Mouse (Mus musculus) lung, embryonic 16.5 days (tissue): ENCODE data around the gene Ubac2. TPM values are rescaled to one million over a fixed set of nuclear protein-coding genes. Genes with fewer than 3 reads are reported as not detected.

Source experiments
- ATAC-seq: fragments of 200-750 bp; cut with Nextera tagmentation; 2 replicates; pipeline ENCODE4 v1.8.0; 2017; ENCODE audit warnings: low read depth, mild to moderate bottlenecking, moderate library complexity
- H3K27ac ChIP-seq: fragments of 300-500 bp; sonication (generic); 2 replicates; pipeline ENCODE4 v1.5.1; 2014; ENCODE audit warnings: mild to moderate bottlenecking, control low read depth, low read length
- H3K27me3 ChIP-seq: fragments of 300-500 bp; sonication (generic); 2 replicates; pipeline ENCODE4 v1.6.1; 2014; ENCODE audit warnings: low read depth, low read length, mixed read lengths; ENCODE audit not compliant: control insufficient read depth, insufficient read depth
- H3K36me3 ChIP-seq: fragments of 300-500 bp; sonication (generic); 2 replicates; pipeline ENCODE4 v1.6.1; 2014; ENCODE audit warnings: low read length; ENCODE audit not compliant: control insufficient read depth, insufficient read depth
- H3K4me1 ChIP-seq: fragments of 300-500 bp; sonication (generic); replicated peaks from 2 replicates; pipeline ENCODE4 v1.6.1; 2014; ENCODE audit warnings: low read length, mixed read lengths; ENCODE audit not compliant: control insufficient read depth, insufficient read depth
- H3K4me2 ChIP-seq: fragments of 300-500 bp; sonication (generic); 2 replicates; pipeline ENCODE4 v1.6.1; 2014; ENCODE audit warnings: low read depth, low read length, control low read depth
- H3K4me3 ChIP-seq: fragments of 300-500 bp; sonication (generic); 2 replicates; pipeline ENCODE4 v1.5.1; 2014; ENCODE audit warnings: mild to moderate bottlenecking, low read length, control low read depth
- H3K9ac ChIP-seq: fragments of 300-500 bp; sonication (generic); 2 replicates; pipeline ENCODE4 v1.6.1; 2014; ENCODE audit warnings: low read length, control low read depth
- H3K9me3 ChIP-seq: fragments of 300-500 bp; sonication (generic); 2 replicates; pipeline ENCODE4 v1.6.1; 2016; ENCODE audit warnings: low read length; ENCODE audit not compliant: control insufficient read depth
- WGBS: fragments of 180-500 bp; shearing (Covaris S2); extraction: QIAGEN DNeasy Blood & Tissue Kit; methylation state at CpG from one replicate; pipeline ENCODE4 v1.1.7; 2014; 5-methylcytosine and 5-hydroxymethylcytosine counted together
- polyA plus RNA-seq: library from polyadenylated mRNA; unstranded; fragments of >200 nt; fragmentation: Nextera tagmentation; extraction: Ambion mirVana; gene quantifications from 2 replicates; pipeline ENCODE4 v1.2.1, GENCODE M21; 2015

Ubac2 gene
- polyA plus RNA-seq, 1 experiment from 2014 or later: 56.9 TPM

- Histone ChIP-seq H3K27ac (no peak overlapping the region), H3K27me3 (no peaks in the 10 kb centered on the region), H3K9ac (no peak overlapping the region), H3K36me3 (no peaks in the 10 kb centered on the region), H3K4me3 (no peak overlapping the region), H3K4me2 (no peak overlapping the region), H3K4me1 (peaks cover 12% of the 10 kb centered on the region), H3K9me3 (no peaks in the 10 kb centered on the region)
- no peak for ATAC-seq
- 70% methylated on average over 3 of the region's 3 CpGs for WGBS
Observed at GRCm38 (mm10) chr14:121985477-121985876, 107.1 kb downstream of the Ubac2 start.

DNA sequence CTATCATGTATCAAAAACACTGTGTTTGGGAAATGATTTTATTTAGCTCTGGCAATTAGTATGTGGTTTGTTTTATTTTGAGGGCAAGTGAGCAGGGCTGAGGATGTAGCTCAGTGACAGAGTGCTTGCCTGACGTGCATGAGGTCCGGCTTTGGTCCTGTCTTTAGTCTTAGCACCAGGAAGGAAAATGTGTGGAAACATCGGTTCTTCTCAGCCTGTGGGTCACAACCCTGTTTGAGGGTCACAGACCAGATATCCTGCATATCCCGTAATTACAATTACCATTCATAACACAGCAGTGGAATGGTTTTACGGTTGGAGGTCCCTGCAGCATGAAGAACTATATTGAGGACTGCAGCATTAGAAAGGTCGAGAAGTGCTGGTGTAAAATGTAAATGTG is 107.6 kb downstream of the Ubac2 start:
- ATAC-seq: peak; percentile 59; the same call in 1 of the 2 replicates
- no peaks in the 10 kb centered on the region for H3K36me3 ChIP-seq
- H3K9me3 ChIP-seq: no peaks in the 10 kb centered on the region
- WGBS: 66% methylated on average over 6 of the region's 6 CpGs
- no peaks in the 10 kb centered on the region for H3K27me3 ChIP-seq
- H3K9ac ChIP-seq: no peak overlapping the region
- no peak overlapping the region for H3K4me3 ChIP-seq
- H3K27ac ChIP-seq: no peak overlapping the region
- H3K4me2 ChIP-seq: no peak overlapping the region
- peaks cover 12% of the 10 kb centered on the region for H3K4me1 ChIP-seq

- peaks cover 12% of the 10 kb centered on the region for H3K4me1 ChIP-seq
- no peak overlapping the region for H3K4me2 ChIP-seq
- H3K27ac ChIP-seq: no peak overlapping the region
- H3K9me3 ChIP-seq: no peaks in the 10 kb centered on the region
- no peak overlapping the region for H3K4me3 ChIP-seq
- H3K9ac ChIP-seq: no peak overlapping the region
- ATAC-seq: no peak
- H3K27me3 ChIP-seq: no peaks in the 10 kb centered on the region
- H3K36me3 ChIP-seq: no peaks in the 10 kb centered on the region
- 84% methylated on average over 1 of the region's 1 CpGs for WGBS
Observed at GRCm38 (mm10) chr14:121987287-121987686, 108.9 kb downstream of the Ubac2 start.

GRCm38 (mm10) chr14:121987691-121988090 is 109.3 kb downstream of the Ubac2 start:
- 66% methylated on average over 4 of the region's 4 CpGs for WGBS
- H3K9ac ChIP-seq: no peak overlapping the region
- H3K4me3 ChIP-seq: no peak overlapping the region
- no peaks in the 10 kb centered on the region for H3K36me3 ChIP-seq
- no peak overlapping the region for H3K27ac ChIP-seq
- no peak overlapping the region for H3K4me2 ChIP-seq
- H3K4me1 ChIP-seq: peaks cover 10% of the 10 kb centered on the region
- ATAC-seq: no peak
- H3K27me3 ChIP-seq: no peaks in the 10 kb centered on the region
- no peaks in the 10 kb centered on the region for H3K9me3 ChIP-seq

- H3K9ac ChIP-seq: no peak overlapping the region
- ATAC-seq: no peak
- 0 out of 2 replicates have a peak, but pooled peaks cover 2% of the 10 kb centered on the region for H3K4me1 ChIP-seq
- H3K36me3 ChIP-seq: peaks cover 4% of the 10 kb centered on the region; the same call in 1 of the 2 replicates
- no peak overlapping the region for H3K4me2 ChIP-seq
- H3K27me3 ChIP-seq: no peaks in the 10 kb centered on the region
- no peaks in the 10 kb centered on the region for H3K9me3 ChIP-seq
- H3K4me3 ChIP-seq: no peak overlapping the region
- WGBS: 89% methylated on average over 3 of the region's 3 CpGs
- no peak overlapping the region for H3K27ac ChIP-seq
Observed at GRCm38 (mm10) chr14:121989331-121989730, 110.9 kb downstream of the Ubac2 start.

- no peaks in the 10 kb centered on the region for H3K27me3 ChIP-seq
- no peak for ATAC-seq
- no peak overlapping the region for H3K9ac ChIP-seq
- WGBS: 89% methylated on average over 3 of the region's 3 CpGs
- no peak overlapping the region for H3K4me2 ChIP-seq
- H3K27ac ChIP-seq: no peak overlapping the region
- peaks cover 5% of the 10 kb centered on the region; the same call in 1 of the 2 replicates for H3K36me3 ChIP-seq
- H3K4me1 ChIP-seq: no peaks in the 10 kb centered on the region
- H3K9me3 ChIP-seq: no peaks in the 10 kb centered on the region
- no peak overlapping the region for H3K4me3 ChIP-seq
Observed at GRCm38 (mm10) chr14:121989869-121990268, 111.4 kb downstream of the Ubac2 start.

DNA sequence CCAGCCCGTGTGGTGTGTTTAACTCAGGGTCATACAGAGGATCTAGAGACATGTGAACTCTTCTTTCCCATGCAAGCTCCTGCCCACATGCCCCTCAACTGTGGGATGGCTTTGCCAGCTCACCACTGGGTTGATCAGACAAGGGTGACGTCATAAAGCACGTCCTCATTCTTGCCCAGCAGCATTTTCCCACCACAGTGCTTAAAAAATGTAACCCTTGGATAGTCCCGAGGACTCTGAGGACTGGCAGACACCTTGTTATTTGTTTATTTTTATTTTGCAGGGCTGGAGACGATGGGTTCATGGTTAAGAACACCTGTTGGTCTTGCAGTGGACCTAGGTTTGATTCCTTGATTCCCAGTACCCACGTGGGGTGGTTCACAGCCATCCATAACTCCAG is 112.5 kb downstream of the Ubac2 start:
- no peak overlapping the region for H3K4me3 ChIP-seq
- peaks cover 5% of the 10 kb centered on the region; the same call in 1 of the 2 replicates for H3K36me3 ChIP-seq
- H3K4me1 ChIP-seq: no peaks in the 10 kb centered on the region
- H3K9me3 ChIP-seq: no peaks in the 10 kb centered on the region
- no peak for ATAC-seq
- no peaks in the 10 kb centered on the region for H3K27me3 ChIP-seq
- no peak overlapping the region for H3K27ac ChIP-seq
- WGBS: 74% methylated on average over 6 of the region's 6 CpGs
- H3K4me2 ChIP-seq: no peak overlapping the region
- H3K9ac ChIP-seq: no peak overlapping the region

GRCm38 (mm10) chr14:121991921-121992320 is 113.5 kb downstream of the Ubac2 start:
- H3K36me3 ChIP-seq: peaks cover 5% of the 10 kb centered on the region; the same call in 1 of the 2 replicates
- no peak overlapping the region for H3K9ac ChIP-seq
- H3K4me1 ChIP-seq: no peaks in the 10 kb centered on the region
- H3K9me3 ChIP-seq: no peaks in the 10 kb centered on the region
- H3K27me3 ChIP-seq: no peaks in the 10 kb centered on the region
- H3K27ac ChIP-seq: no peak overlapping the region
- ATAC-seq: no peak
- no peak overlapping the region for H3K4me2 ChIP-seq
- H3K4me3 ChIP-seq: no peak overlapping the region

GRCm38 (mm10) chr14:121992395-121993280 is 114.2 kb downstream of the Ubac2 start:
- no peak overlapping the region for H3K4me3 ChIP-seq
- H3K4me2 ChIP-seq: no peak overlapping the region
- H3K27ac ChIP-seq: no peak overlapping the region
- ATAC-seq: no peak
- no peaks in the 10 kb centered on the region for H3K27me3 ChIP-seq
- no peaks in the 10 kb centered on the region for H3K4me1 ChIP-seq
- H3K9me3 ChIP-seq: no peaks in the 10 kb centered on the region
- no peak overlapping the region for H3K9ac ChIP-seq
- WGBS: 81% methylated on average over 13 of the region's 13 CpGs
- H3K36me3 ChIP-seq: peaks cover 5% of the 10 kb centered on the region; the same call in 1 of the 2 replicates
